Mouse (Mus musculus) regulatory T cell (primary cell): ENCODE measurements around the gene Cyp4f40.
"Not testable (repeated sequence)": the region's sequence is repeated elsewhere in the genome, so short reads cannot be mapped to it uniquely, and the experiment has no call there.

Experiments
- in situ Hi-C: fragments of 300-600 bp; cut with MboI, MseI; formaldehyde crosslinking; loops from one replicate; pipeline ENCODE4 v1.15.1; 2025; ENCODE audit warnings: high pct_unique_total_duplicates

Gene Cyp4f40

GRCm38 (mm10) chr17:32702826-32703225 lies 44.1 kb downstream of the Cyp4f40 start:
- in situ Hi-C loops, result no loop called here

DNA sequence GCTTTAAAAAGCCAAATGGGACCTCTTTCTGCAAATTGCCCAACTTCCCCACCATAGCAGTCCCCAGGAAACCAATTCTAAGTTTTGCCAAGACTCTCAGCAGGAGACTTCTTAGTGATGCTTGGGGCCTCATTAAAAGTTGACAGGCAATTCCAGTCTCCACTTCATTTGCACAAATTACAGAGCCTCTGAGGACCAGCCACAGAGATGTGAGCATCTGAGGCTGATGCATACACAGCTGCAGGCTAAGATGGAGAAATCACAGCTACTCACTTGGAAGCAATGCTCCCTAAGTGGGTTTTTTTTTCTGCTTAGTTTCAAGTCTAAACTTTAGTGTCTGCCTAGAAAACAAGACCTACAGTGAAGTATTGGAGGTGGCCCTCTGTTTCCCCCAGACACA lies 51.8 kb downstream of the Cyp4f40 start:
- in situ Hi-C loops, result not testable (repeated sequence)

- in situ Hi-C loops, result not testable (repeated sequence)
Measured at GRCm38 (mm10) chr17:32722151-32722550, 63.5 kb downstream of the Cyp4f40 start.

GRCm38 (mm10) chr17:32722771-32723170 lies 64.1 kb downstream of the Cyp4f40 start:
- in situ Hi-C loops, result no loop called here

- in situ Hi-C loops, result not testable (repeated sequence)
Measured at GRCm38 (mm10) chr17:32726360-32726759, 67.7 kb downstream of the Cyp4f40 start.
